Mouse (Mus musculus) embryonic fibroblast, embryonic 13.5 days (primary cell): ENCODE results near the gene Gm20767.
"Not testable (repeated sequence)": the region's sequence is repeated elsewhere in the genome, so short reads cannot be mapped to it uniquely, and the experiment has no call there.

ENCODE experiments used
- CTCF ChIP-seq: IDR thresholded peaks from 2 replicates; pipeline ENCODE4 v1.5.1; 2011; ENCODE audit warnings: mild to moderate bottlenecking, control low read depth, low read length, moderate library complexity, borderline replicate concordance; ENCODE audit not compliant: insufficient read depth
- POLR2A ChIP-seq: IDR thresholded peaks from 2 replicates; pipeline ENCODE4 v1.6.1; 2011; ENCODE audit warnings: low read depth, mild to moderate bottlenecking, control low read depth, low read length, moderate library complexity

- not testable (repeated sequence) for TF ChIP-seq CTCF, POLR2A
Measured at GRCm38 (mm10) chr13:120149660-120150407, 9.8 kb downstream of the Gm20767 start.
